Mouse (Mus musculus): Measurements from ENCODE around the gene Zfp385a. TPM values are rescaled to one million over a fixed set of nuclear protein-coding genes. Genes with fewer than 3 reads are reported as not detected.

Gene Zfp385a
- total RNA-seq, 2 experiments from 2014 or later, result 62.1 to 70.0 TPM

DNA sequence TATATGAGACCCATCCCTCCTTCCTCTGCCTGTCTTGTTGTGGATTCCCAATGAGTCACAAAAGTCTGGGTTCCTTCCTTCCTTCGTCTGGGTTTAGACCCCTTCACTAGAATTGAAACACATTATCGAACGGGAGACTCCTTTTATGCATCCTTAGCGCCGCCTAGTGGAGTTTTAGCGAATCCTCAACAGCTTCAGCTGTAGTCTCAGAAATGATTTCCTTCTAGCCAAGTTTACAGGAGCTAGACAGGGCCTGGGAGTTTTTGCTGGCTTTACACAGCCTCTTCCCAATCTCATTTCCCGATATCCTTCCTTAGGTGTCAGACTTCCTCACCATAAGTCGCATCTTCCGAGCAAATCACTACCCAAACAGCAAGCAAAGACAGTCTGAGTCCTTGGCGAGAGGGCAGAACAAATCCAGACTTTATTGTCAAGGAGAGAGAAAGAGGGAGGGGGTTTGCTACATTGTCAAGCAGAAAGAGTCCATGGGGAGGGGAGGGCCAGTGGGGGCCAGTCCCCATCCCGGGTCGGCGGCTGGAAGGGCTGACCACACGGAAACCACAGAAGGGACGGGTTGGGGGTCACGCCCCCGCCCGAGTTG lies 26.3 kb downstream of the Zfp385a start:
- DNase-seq (ENCODE audit: low spot score in 2 of 2), result no peak

DNA sequence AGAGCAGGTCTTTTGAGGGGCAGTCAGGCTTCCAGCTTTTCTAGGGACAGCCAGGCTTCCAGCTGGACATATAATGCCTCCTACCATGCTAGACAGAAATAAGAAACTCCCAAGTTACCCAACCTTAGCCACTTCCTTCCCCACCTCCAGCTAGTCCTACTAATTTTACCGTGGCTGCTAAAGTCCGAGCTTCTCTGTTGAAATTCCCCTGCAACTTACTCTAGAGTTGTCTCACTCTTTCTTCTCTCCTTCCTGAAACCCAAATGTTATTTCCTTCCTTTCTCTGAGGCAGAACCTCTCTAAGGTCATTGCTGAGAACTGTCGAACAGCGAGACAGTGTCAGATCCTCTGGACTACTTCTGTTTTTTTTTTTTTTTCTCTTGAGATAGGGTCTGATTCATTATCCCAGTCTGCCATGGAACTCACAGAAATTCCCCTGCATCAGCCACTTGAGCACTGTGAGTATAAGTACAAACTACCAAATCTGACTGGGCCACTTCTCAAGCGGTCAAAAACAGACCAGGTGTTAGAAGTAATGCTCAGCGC lies 29.5 kb downstream of the Zfp385a start, which contains the start of gene Gpr84:
Gpr84 (minus strand) TSS at position 248 of the 546 bp plus-strand sequence.
- no peak for DNase-seq (ENCODE audit: low spot score in 2 of 2)

DNA sequence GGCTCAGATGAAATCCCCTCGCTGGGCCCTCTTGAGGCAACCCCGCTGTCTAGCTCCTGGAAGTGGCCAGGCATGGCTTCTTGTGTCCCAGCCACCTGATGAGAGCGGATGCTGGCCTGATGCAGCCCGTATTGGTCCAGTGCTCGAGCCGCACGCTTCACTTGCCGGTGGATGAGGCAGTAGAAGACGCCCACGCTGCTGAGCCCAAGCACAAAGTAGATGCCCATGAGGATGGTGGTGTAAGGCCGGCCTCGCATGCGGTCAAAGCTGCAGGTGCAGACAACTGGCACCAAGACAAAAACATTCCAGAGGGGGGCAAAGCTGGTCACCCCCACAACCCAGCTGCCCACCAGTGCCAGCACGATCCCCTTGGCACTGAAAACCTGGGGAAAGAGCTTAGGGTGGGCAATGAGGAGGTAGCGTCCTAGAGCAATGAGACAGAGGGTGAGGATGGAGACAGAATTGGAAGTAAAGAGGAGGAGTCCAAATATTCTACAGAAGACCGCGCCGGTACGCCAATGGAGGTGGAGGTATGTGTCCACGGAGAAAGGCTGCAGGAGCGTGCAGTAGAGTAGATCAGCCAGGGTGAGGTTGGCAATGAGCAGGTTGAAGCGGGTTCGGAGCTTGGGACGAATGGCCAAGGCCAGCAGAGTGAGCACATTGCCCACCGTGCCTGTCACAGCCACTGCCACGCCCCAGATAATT lies 30.9 kb downstream of the Zfp385a start:
- DNase-seq (ENCODE audit: low spot score in 2 of 2), result no peak

DNA sequence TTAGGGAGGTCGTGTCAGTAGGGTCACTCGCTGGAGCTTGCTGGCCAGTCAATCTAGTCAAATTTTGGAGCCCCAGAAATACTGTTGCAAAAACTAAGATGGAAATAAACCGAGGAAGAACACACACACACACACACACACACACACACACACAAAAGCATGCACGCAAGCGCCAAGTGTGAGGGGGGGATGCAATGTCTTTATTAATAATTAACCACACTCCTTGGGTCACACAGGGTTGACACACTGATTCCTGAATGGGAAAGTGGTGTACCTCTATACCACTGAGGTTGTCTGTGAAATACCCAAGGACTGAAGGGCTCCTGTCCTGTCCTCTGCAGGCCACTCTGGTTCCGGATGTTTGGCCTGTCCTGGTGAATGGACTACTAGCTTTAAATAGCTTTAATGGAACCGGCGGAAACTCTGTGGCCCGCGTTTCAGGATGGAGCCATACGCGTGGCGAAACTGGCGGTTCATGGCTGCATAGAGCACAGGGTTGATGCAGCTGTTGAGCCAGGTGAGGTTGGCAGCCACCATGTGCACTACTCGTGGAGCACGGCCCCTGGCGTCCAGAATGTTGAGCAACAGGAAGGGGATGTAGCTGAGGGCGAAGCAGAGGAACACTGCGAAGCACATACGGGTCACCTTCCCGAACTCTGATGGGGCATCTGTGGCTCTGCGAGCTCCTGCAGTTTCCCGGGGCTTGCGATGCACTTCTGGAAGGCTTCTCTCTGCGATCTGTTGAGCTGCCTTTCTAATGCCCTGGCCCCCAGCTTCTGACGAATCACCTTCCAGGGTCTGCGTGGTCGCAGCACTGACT lies 31.6 kb downstream of the Zfp385a start:
- peak in 1 of 2 experiments; percentile 25 for DNase-seq (ENCODE audit: low spot score in 2 of 2)

DNA sequence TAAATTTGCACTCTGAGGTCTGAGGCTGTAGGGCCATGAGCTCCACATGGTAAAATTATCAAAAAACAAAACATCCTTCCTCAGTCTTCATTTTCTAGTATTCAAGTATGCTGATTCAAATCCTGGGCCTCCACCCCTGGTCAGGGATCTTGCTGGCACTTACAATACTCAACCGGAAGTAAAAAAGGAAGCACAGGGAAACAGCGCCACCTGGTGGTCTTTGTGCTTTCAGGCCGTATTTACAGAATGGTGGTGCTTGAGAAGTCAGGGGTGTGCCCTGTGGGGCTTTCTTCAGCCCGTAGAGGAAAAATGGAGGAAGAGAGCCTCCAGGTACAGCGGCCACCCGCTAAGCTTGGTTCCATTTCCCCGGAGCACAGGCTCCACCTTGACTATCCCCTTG lies 32.8 kb downstream of the Zfp385a start:
- DNase-seq (ENCODE audit: low spot score in 2 of 2), result peak; percentile 86 to 90

DNA sequence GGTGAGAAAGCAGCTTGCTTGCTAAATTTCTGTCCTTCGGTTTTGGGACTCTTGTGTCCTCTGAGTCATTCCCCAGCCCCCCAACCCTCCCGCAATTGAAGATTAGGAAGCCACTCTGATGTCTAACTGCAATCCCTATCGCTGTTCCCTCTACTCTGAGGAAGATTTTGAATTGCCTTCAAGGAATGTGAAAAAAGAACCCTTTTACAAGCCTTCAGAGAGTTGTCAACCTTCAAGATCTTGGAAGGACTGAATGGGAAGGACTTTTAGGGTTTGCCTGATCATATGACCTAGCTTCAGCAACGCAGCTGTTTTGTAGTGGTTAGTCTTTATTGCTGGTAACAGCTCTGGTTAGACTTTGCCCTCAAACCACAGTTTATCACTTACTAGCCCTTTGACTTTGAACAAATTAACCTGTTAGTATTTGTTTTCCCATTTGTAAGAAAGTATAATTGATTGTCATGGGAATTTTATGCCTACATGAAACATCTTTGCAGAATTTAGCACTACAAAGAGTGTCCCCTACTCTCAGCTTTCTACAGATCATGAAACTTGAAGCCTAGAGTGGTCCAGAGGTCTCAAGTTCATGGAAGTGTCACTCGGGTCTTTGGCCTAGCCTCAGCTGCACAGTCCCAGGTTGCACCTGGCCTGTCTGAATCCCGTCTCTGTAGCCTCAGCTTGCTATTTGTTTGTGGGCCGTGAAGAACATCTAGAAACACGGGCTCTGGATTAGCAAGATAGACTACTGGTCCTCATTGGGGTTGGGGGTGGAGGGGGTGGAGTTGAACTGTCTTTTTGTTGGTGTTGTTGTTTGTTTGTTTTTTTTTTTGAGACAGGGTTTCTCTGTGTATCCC lies 33.9 kb downstream of the Zfp385a start:
- no peak for DNase-seq (ENCODE audit: low spot score in 2 of 2)

DNA sequence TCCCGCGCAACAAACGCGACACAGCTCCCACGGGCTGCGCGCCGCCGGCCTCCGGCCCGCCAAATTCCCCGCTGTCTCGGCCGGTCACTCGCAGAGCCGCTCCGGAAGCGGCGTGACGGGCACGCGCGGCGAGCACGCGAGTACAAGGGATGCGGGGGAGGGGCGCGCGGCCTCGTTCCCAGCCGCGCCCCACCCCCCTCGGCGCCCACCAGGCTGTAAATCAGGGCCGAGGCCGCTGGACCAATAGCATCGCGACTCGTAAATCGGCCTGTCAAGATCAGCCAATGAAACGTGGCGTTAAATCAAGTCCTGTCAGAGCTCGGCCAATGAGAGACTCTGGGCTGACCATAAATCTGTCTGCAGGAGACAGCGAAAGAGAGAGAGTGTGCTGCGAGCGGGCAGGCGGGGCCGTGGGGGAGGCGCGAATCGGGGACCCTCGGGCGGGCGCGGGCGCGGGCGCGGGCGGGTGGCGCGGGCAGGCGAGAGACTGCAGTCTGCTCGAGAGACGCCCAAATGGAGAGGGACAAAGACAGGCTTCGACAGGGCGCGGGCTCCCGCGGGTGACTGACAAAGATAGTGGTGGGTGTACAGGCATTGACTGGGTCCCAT lies 34.7 kb downstream of the Zfp385a start:
- peak; percentile 89 to 93 for DNase-seq (ENCODE audit: low spot score in 2 of 2)

DNA sequence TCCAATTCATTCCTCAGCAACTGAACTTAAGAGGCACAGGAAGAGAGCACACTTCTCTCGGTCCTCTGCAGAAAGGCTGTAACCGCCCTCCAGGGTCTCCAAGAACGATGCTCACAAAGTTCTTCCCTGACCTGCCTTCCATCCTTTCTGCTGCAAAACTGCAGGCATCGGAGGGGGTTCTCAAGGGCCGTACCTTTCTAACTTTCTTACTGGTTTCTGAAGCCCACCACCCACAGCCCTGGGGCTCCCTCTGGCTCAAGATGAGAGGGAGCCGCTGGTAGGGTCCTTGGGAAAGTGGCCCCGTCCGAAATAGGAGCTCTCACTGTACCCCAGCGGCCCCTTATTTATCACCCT lies 35.3 kb downstream of the Zfp385a start:
- no peak for DNase-seq (ENCODE audit: low spot score in 2 of 2)

DNA sequence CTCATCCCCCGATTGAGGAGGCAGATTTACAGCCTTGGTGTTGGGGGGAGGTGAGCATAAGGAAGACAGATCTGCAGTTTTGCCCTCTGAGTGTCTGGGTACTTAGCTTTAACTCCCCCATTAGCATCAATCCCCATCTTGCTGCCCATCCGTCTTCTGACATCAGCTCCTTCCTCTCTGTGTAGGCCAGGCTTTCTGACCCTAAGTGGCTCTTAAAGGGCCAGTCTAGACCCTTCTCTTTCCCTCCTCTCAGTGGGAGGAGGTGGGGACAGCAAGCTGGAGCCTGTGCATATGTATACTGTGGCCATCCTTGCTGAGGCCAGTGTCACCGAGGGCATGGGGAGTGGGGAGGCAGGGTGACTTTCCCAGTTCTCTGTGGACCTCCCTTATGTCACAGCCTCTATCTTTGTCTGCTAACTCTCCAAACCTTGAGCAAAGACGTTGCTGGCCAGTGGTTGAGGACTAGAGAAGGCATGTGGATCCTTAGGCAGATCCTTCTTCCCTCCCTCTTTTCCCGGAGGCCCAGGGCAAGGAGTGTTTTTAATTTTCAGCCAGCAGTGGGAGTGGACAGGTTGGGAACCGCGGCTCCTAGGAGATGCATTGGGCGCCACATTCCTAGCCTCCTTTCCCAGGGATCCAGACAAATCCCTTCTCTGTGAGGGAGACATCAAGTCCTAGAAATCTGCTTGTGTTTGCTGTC lies 35.8 kb downstream of the Zfp385a start:
- DNase-seq (ENCODE audit: low spot score in 2 of 2), result peak in 1 of 2 experiments; percentile 24

DNA sequence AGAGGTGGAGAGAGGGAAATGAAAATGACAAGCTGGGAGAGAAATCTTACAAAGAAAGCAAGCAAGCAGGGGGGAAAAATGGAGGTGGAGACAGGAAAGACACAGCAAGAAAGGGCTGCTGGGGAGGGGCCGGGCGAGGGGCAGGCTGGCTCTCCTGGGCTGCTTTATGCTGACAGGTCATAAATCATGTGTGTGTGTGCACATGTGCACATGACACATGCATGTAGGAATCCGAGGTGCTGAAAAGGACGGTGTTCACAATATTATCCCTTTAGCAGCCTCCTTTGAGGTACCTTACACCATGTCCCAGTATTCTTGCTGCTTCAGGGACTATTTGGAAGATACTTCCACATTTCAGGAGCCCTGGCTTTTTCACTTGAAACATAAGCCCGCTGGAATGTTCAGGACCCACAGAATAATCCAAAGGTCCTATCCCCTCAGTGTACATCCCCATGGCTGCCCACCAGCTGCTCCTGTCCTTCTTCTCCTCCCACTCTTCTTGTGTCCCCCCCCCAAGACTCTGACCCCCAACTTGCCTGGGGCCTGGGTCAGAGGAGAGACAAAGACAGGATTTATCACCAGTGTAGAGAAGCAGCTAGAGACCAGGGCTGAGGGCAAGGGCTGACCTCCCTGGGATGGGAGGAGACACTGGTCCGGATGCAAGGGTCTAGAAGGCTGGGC lies 37.4 kb downstream of the Zfp385a start:
- DNase-seq (ENCODE audit: low spot score in 2 of 2), result no peak

DNA sequence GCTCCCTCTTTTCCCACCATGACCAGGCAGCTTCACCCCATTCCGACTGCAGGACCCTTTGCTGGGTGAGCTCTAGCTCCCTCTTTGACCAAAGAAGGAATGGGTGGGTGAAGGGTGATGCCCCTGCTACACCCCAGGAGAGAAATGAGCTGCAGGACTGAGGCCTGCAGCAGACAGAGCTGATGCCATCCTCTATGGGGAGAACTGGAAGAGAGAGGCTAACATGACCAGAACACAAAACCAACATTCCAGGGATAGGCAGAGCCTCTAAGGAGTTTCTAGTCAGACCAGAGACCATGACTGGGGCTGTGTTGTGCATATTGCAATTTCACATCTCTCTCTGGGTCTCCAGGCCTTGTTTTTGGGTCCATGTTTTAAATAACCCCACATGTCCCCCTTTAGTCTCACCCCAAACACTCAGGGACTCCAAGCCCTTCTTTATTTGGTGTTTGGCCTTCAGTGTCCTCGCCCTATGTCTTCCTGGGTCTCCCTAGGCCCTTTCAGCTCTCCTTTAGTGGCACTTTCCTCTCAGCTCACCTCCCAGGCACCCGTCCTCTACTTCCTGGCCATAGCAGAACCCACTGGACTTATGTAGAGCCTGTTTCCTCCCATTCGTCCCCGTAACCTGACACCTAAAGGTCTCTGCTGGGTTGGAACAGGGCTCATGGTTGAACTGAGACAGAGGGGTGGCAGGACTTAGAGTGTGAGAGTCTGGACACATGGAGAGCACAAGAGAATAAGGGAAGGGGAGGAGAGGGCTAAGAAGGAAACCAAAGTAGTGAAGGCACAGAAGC lies 38.1 kb downstream of the Zfp385a start:
- no peak for DNase-seq (ENCODE audit: low spot score in 2 of 2)

DNA sequence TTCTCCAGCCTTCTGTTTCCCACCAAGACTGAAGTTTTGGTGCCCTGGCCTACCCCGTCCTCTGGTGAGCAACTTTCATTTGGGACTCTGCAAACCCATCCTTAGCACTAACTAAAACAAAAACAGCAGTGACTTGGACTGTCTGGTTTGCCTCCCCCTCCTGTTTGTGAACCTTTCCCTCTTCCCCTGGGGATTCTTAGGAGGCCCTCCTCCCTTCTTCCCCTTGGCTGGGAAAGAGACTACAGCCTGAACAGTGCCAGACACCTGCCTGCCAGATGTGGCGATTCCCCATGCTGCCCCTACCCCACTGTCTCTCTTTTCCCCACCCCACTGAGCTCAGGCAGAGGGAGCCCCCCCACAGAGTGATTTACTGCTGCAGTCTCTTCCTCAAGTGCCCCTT lies 38.8 kb downstream of the Zfp385a start:
- peak in 1 of 2 experiments; percentile 47 for DNase-seq (ENCODE audit: low spot score in 2 of 2)

DNA sequence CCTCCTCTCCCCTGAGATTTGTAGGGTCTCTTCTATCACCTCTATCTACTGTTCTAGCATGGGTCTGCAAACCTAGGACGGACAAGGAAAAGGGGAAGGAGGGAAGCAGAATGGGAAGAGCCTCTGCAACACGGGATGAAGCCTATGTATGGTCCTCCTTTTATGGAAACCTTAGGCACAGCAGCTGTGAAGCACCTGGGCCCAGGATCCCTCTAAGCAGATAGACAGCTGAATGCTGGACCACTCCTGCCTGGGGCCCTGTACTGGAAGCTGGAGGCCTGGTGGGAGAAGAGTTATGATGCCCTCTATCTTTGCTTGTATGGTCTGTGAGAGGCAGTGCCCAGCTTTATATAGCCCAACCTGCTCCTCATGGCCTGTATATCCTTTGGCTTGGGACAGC lies 39.3 kb downstream of the Zfp385a start:
- DNase-seq (ENCODE audit: low spot score in 2 of 2), result no peak

DNA sequence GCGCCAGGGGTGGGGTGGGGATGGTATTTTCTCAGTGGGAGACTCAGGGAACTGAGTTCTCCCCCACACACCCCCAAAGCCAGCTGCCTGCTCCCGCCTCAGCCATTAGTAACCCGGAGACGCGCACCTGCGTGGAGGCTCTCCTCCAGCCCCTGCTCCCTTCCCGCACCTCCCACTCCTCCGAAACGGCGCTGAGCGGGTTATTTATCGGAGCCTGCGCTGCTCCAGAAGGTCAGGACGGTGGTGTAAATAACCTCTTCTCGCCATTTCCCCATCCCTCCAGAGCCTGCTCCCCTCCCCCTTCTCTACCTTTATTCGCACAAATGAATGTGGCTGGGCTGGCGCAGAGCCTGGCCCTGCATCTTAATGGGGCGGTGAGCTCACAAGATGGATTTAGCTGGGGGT lies 39.8 kb downstream of the Zfp385a start:
- no peak for DNase-seq (ENCODE audit: low spot score in 2 of 2)

DNA sequence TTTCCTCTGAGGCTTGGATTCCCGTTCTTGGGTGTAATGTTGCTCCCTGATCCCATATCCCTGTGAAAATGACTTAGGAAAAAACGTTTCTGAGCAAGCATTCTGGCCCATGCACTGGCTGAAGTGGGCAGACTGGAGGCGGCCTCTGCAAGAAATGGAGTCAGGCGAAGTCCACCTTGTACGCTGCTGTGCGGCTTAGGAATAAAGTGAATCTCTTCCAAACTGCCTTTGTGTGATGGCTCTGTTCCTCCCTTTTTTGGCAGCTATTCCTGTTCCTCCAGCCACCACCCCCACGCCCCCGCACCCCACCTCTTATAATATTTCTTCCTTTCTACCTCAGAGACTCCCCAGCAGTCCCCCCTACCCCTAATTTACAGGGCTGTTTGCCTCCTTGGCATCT lies 40.2 kb downstream of the Zfp385a start:
- no peak for DNase-seq (ENCODE audit: low spot score in 2 of 2)

DNA sequence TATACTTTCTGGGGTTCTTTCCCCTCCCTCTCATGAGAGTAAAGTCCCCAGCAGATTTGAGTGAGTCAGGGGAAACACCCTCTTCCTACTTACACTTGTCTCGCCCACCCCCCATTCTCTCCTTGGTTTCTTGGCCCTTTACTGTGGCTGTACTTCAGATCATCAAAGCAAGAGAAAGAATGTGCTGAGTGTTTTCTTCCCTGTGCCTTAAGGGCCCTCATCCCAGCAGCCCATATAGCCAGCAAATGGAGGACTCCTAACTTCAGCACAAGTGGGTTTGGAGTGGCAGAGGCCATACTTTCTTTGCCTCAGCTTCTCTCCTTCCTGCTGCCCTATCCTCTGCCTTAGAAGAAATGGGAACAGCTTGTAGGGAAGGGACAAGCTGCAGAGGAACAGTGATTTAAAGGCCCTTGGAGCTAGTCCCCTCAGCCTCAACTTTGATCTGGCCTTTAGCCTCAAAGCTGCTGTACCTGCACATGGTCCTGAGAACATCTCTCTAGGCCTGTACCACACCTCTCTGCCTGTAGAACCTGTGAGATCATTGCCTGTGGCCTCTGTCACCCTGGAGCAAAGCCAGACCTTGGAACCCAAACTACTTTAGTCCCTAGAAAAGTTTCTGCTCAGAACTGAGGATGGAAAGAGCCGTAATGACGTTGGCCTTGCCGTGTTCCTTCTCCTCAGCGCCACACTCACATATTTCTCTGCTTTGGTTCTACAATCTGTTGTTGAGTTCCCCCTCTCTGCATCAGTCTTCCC lies 40.9 kb downstream of the Zfp385a start:
- no peak for DNase-seq (ENCODE audit: low spot score in 2 of 2)

DNA sequence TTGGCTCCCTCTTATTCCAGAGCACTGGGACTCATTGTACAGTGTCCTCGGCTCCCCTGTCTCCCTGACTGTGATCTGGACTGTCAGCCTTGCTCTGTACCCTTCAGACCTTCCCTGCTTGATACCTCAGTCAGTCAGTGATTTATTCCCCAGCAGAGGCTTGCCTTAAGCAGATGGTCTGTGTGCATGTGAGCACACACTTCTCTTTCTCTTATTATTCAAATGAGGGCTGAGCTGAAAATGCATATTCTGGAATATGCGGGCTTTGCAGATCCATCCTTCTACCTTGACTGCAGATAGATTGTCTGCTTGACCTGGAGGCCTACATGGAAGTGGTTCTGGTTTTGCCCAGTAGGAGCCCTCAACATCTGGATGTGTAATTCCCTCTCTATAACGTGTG lies 41.9 kb downstream of the Zfp385a start:
- DNase-seq (ENCODE audit: low spot score in 2 of 2), result no peak

DNA sequence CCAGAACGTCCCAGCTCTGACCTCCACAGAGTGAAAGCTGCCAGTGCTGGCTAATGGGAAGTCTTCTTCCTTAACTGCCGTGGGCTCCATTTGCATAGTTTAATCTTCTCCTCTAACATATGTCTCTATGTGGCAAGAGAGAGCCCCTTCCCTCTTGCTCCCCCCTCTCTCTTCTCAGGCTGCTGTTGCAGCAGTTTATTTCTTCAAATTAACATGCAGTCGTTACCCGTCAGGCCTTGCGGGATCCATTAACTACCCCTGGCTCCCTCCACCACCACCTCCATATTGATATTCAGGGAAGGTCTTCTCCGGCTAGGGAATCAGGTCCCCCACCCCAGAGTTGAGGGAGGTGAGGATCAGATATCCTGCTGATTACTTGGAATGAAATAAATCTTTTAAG lies 42.6 kb downstream of the Zfp385a start:
- no peak for DNase-seq (ENCODE audit: low spot score in 2 of 2)
